Mouse (Mus musculus) heart, adult 2 months (tissue): ENCODE results near the gene Lilra5.

ENCODE experiments used
- CTCF ChIP-seq: fragments of 200-600 bp; IDR thresholded peaks from 2 replicates; pipeline ENCODE4 v1.8.1; 2022; ENCODE audit warnings: antibody characterized with exemption, mild to moderate bottlenecking, moderate library complexity
- EP300 ChIP-seq: fragments of 200-500 bp; IDR thresholded peaks from 2 replicates; pipeline ENCODE4 v1.6.1; 2011; ENCODE audit warnings: low read depth, low read length, control low read depth; ENCODE audit not compliant: insufficient read depth
- POLR2A ChIP-seq: fragments of 200-500 bp; IDR thresholded peaks from 2 replicates; pipeline ENCODE4 v1.6.1; 2011; ENCODE audit warnings: mild to moderate bottlenecking, low read depth, low read length, control low read depth; ENCODE audit not compliant: insufficient read depth

- TF ChIP-seq CTCF = no peak
- TF ChIP-seq EP300 = no peak
- no peak for TF ChIP-seq POLR2A
These were observed 22.2 kb upstream of the Lilra5 start for GRCm38 (mm10) chr7:4215396-4215795.
